Mouse (Mus musculus) liver, embryonic 15.5 days (tissue): ENCODE data around the gene Vapa. TPM values are rescaled to one million over a fixed set of nuclear protein-coding genes. Genes with fewer than 3 reads are reported as not detected.
"Not testable (repeated sequence)": the region's sequence is repeated elsewhere in the genome, so short reads cannot be mapped to it uniquely, and the experiment has no call there.

Experiments used
- ATAC-seq: fragments of 200-750 bp; cut with Nextera tagmentation; 2 replicates; pipeline ENCODE4 v1.8.0; 2017; ENCODE audit warnings: moderate number of reproducible peaks, mild to moderate bottlenecking, moderate library complexity; ENCODE audit not compliant: insufficient read depth
- H3K27ac ChIP-seq: fragments of 300-500 bp; sonication (generic); replicated peaks from 2 replicates; pipeline ENCODE4 v1.5.1; 2015; ENCODE audit warnings: mild to moderate bottlenecking, inconsistent platforms
- H3K27me3 ChIP-seq: fragments of 300-500 bp; sonication (generic); 2 replicates; pipeline ENCODE4 v1.6.1; 2015; ENCODE audit warnings: mild to moderate bottlenecking, inconsistent platforms
- H3K36me3 ChIP-seq: fragments of 300-500 bp; sonication (generic); replicated peaks from 2 replicates; pipeline ENCODE4 v1.6.1; 2015; ENCODE audit warnings: moderate library complexity, mild to moderate bottlenecking, inconsistent platforms
- H3K4me1 ChIP-seq: fragments of 300-500 bp; sonication (generic); replicated peaks from 2 replicates; pipeline ENCODE4 v1.6.1; 2015; ENCODE audit warnings: inconsistent platforms
- H3K4me2 ChIP-seq: fragments of 300-500 bp; sonication (generic); 2 replicates; pipeline ENCODE4 v1.6.1; 2015; ENCODE audit warnings: moderate library complexity, mild to moderate bottlenecking, inconsistent platforms
- H3K4me3 ChIP-seq: fragments of 300-500 bp; sonication (generic); replicated peaks from 2 replicates; pipeline ENCODE4 v1.5.1; 2015; ENCODE audit warnings: mild to moderate bottlenecking, inconsistent platforms
- H3K9ac ChIP-seq: fragments of 300-500 bp; sonication (generic); 2 replicates; pipeline ENCODE4 v1.6.1; 2015; ENCODE audit warnings: moderate library complexity, mild to moderate bottlenecking, inconsistent platforms
- H3K9me3 ChIP-seq: fragments of 300-500 bp; sonication (generic); replicated peaks from 2 replicates; pipeline ENCODE4 v1.6.1; 2016; ENCODE audit warnings: inconsistent platforms
- WGBS: fragments of 180-500 bp; shearing (Covaris S2); methylation state at CpG from one replicate; pipeline ENCODE4 v1.1.7; 2015; ENCODE audit warnings: mixed read lengths; ENCODE audit not compliant: insufficient replicate concordance; 5-methylcytosine and 5-hydroxymethylcytosine counted together
- polyA plus RNA-seq: library from polyadenylated mRNA; unstranded; fragments of >200 nt; fragmentation: Nextera tagmentation; extraction: Ambion mirVana; gene quantifications from 2 replicates; pipeline ENCODE4 v1.2.1, GENCODE M21; 2015

The Vapa gene
- polyA plus RNA-seq, 1 experiment from 2014 or later: 63.9 TPM

- ATAC-seq, H3K27ac ChIP-seq: not testable (repeated sequence)
- WGBS: 62% methylated on average over 4 of the region's 4 CpGs
Observed at GRCm38 (mm10) chr17:65546221-65546620, 67.1 kb downstream of the Vapa start.

DNA sequence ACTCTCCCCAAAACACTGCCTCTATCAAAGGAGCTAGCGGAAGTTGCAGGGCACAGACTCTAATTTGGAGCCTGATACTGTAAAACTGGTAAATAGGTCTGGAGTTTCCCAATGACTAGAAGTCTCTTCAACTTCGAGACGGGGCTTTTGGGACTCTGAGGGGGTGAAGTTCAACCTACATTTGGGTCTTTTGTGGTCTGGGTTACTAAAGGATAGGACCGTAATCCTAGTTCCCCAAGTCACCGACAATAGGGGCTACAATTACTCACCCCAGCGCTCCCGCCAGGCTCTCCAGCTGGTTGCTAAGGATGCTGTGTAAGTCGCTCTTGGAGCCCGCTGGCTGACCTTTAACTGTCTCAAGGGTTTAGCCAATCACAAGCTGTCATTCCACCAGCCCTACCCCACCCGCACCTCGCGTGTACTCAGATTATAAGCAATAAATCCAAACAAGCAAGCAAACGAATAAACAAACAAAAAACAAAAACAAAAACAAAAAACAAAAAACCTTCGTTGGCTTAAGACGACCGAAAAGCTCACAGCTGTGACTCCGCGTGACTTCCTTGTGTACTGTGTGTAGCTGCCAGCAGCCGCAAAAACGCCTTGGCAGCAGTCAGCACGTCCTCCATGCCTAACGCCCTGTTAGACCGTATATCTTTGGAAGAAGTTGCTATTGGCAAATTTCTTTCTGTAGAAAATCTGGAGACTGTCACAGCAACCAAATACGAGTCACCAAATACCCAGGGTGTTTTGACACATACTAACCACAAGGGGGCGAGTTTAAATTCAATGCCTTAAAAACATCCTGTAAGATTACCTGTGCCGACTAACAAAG, 72.7 kb downstream of the Vapa start, which contains the start of gene Tmem232:
Tmem232 (minus strand) TSS at position 342 of the 832 bp plus-strand sequence.
- Histone ChIP-seq H3K9me3 (no peaks in the 10 kb centered on the region), H3K27me3 (peaks cover 19% of the 10 kb centered on the region), H3K27ac (no peak within 1 kb of the TSS), H3K4me1 (peaks cover 5% of the 10 kb centered on the region; the same call in 1 of the 2 replicates), H3K36me3 (no peaks in the 10 kb centered on the region), H3K4me2 (peak within 1 kb of the TSS; percentile 52), H3K4me3 (peak within 1 kb of the TSS; percentile 16; the same call in 1 of the 2 replicates), H3K9ac (no peak within 1 kb of the TSS)
- 17% methylated on average over 26 of the region's 26 CpGs for WGBS
- no peak for ATAC-seq

More at GRCm38 (mm10) chr17:65546221-65546620, 67.1 kb downstream of the Vapa start:
- not testable (repeated sequence) for H3K4me2 ChIP-seq, H3K36me3 ChIP-seq, H3K4me1 ChIP-seq, H3K9me3 ChIP-seq, H3K9ac ChIP-seq, H3K27me3 ChIP-seq, H3K4me3 ChIP-seq

DNA sequence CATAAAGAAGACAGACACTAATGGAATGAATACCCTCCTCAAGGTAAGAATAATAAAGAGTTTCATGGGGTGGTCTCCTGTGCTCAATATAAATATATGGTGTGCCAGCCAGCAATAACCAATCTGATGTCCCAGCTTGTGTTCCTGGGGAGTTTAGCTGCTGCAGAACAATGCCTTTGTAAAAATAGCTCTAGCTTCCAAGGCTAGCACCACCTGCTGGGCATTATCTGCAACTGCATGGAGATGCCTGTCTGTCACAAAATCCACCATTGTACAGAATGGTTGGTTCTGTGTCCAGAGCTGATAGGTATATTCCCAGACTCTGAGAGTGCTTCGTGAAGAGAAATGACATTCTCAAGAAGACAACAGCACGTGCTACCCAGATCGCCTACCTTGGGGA, 77.2 kb downstream of the Vapa start:
- Histone ChIP-seq H3K4me3 (no peak overlapping the region), H3K4me2 (no peak overlapping the region), H3K9ac (no peak overlapping the region), H3K36me3 (no peaks in the 10 kb centered on the region), H3K4me1 (no peaks in the 10 kb centered on the region), H3K9me3 (no peaks in the 10 kb centered on the region), H3K27ac (no peak overlapping the region), H3K27me3 (peaks cover 19% of the 10 kb centered on the region)
- ATAC-seq: no peak
- WGBS: 19% methylated on average over 3 of the region's 3 CpGs

- not testable (repeated sequence) for H3K9ac ChIP-seq, ATAC-seq, H3K9me3 ChIP-seq, H3K36me3 ChIP-seq, H3K4me1 ChIP-seq, H3K4me2 ChIP-seq, H3K4me3 ChIP-seq, H3K27me3 ChIP-seq, H3K27ac ChIP-seq
Observed at GRCm38 (mm10) chr17:65532381-65532780, 81.0 kb downstream of the Vapa start.

Other genes with a start within 250 kb of the Vapa start
- gene Tmem232, start 72.8 kb downstream of the Vapa start, polyA plus RNA-seq: not detected in 2 replicates
- not detected in 2 replicates for gene Txndc2, start 28.6 kb upstream of the Vapa start, polyA plus RNA-seq
- gene Rab31, start 159.2 kb upstream of the Vapa start, polyA plus RNA-seq: 6.1 and 6.3 TPM in 2 replicates
- 9.5 and 10.7 TPM in 2 replicates for gene Ppp4r1, start 169.0 kb upstream of the Vapa start, polyA plus RNA-seq